Mouse (Mus musculus) brain, embryonic 14.5 days (tissue): ENCODE results near the gene Sit1.
A peak's percentile ranks its signal among the peaks of the same experiment; 100 is the strongest.

ENCODE experiments used
- CTCF ChIP-seq: fragments of 200-500 bp; IDR thresholded peaks from 2 replicates; pipeline ENCODE4 v1.5.1; 2012; ENCODE audit warnings: inconsistent platforms, mild to moderate bottlenecking, moderate library complexity, borderline replicate concordance; ENCODE audit not compliant: insufficient read depth, insufficient read length; ENCODE audit errors: extremely low read depth
- POLR2A ChIP-seq: fragments of 200-500 bp; IDR thresholded peaks from 2 replicates; pipeline ENCODE4 v1.6.1; 2012; ENCODE audit warnings: mild to moderate bottlenecking, inconsistent platforms, borderline replicate concordance; ENCODE audit not compliant: poor library complexity, insufficient read depth, insufficient read length, severe bottlenecking; ENCODE audit errors: extremely low read depth

- TF ChIP-seq POLR2A: no peak
- peak; percentile 46; the same call in 1 of the 2 replicates for TF ChIP-seq CTCF
Observed at GRCm38 (mm10) chr4:43478906-43479832, 4.4 kb downstream of the Sit1 start.
